Mouse (Mus musculus) kidney, postnatal 0 days (tissue): Measurements from ENCODE around the gene Ttc28. TPM values are rescaled to one million over a fixed set of nuclear protein-coding genes. Genes with fewer than 3 reads are reported as not detected.

Experiments
- ATAC-seq: fragments of 200-750 bp; cut with Nextera tagmentation; replicated peaks from 2 replicates; pipeline ENCODE4 v1.8.0; 2017; ENCODE audit warnings: low read depth, moderate number of reproducible peaks, moderate TSS enrichment, moderate library complexity; ENCODE audit not compliant: low FRiP score
- DNase-seq: peaks from one replicate; pipeline ENCODE4 v3.0.0-alpha.2; 2016; ENCODE audit warnings: low spot score
- H3K27ac ChIP-seq: fragments of 300-500 bp; sonication (generic); 2 replicates; pipeline ENCODE4 v1.5.1; 2014; ENCODE audit warnings: mild to moderate bottlenecking
- H3K27me3 ChIP-seq: fragments of 300-500 bp; sonication (generic); 2 replicates; pipeline ENCODE4 v1.6.1; 2014; ENCODE audit warnings: low read length, mixed read lengths; ENCODE audit not compliant: insufficient read depth
- H3K36me3 ChIP-seq: fragments of 300-500 bp; sonication (generic); 2 replicates; pipeline ENCODE4 v1.6.1; 2014; ENCODE audit warnings: low read length, mixed read lengths; ENCODE audit not compliant: insufficient read depth
- H3K4me1 ChIP-seq: fragments of 300-500 bp; sonication (generic); replicated peaks from 2 replicates; pipeline ENCODE4 v1.6.1; 2014; ENCODE audit warnings: antibody characterized with exemption, low read length, mixed read lengths; ENCODE audit not compliant: insufficient read depth
- H3K4me2 ChIP-seq: fragments of 300-500 bp; sonication (generic); 2 replicates; pipeline ENCODE4 v1.6.1; 2014; ENCODE audit warnings: mild to moderate bottlenecking, low read length, moderate library complexity, mixed read lengths
- H3K4me3 ChIP-seq: fragments of 300-500 bp; sonication (generic); replicated peaks from 2 replicates; pipeline ENCODE4 v1.5.1; 2014; ENCODE audit warnings: low read depth, low read length
- H3K9ac ChIP-seq: fragments of 300-500 bp; sonication (generic); 2 replicates; pipeline ENCODE4 v1.6.1; 2014; ENCODE audit warnings: low read depth, low read length
- H3K9me3 ChIP-seq: fragments of 300-500 bp; sonication (generic); replicated peaks from 2 replicates; pipeline ENCODE4 v1.6.1; 2016; ENCODE audit warnings: low read length, inconsistent platforms, mixed read lengths
- CTCF ChIP-seq: IDR thresholded peaks from 2 replicates; pipeline ENCODE4 v1.5.1; 2016; ENCODE audit warnings: antibody characterized with exemption, low read depth, mild to moderate bottlenecking, moderate library complexity
- WGBS: fragments of 180-500 bp; shearing (Covaris S2); extraction: QIAGEN DNeasy Blood & Tissue Kit; methylation state at CpG from one replicate; pipeline ENCODE4 v1.1.7; 2014; 5-methylcytosine and 5-hydroxymethylcytosine counted together
- polyA plus RNA-seq: library from polyadenylated mRNA; unstranded; fragments of >200 nt; fragmentation: Nextera tagmentation; extraction: Ambion mirVana; gene quantifications from 2 replicates; pipeline ENCODE4 v1.2.1, GENCODE M21; 2015

Gene Ttc28
- polyA plus RNA-seq, 1 experiment from 2014 or later = 8.1 TPM

GRCm38 (mm10) chr5:111113694-111114375 lies 234.2 kb downstream of the Ttc28 start:
- no peaks in the 10 kb centered on the region for H3K27me3 ChIP-seq
- no peak for DNase-seq
- H3K9ac ChIP-seq = no peak overlapping the region
- H3K27ac ChIP-seq = peak overlapping the region; percentile 6; the same call in 1 of the 2 replicates
- H3K4me3 ChIP-seq = no peak overlapping the region
- peaks cover 27% of the 10 kb centered on the region; the same call in 1 of the 2 replicates for H3K4me1 ChIP-seq
- no peak for TF ChIP-seq CTCF
- 40% methylated on average over 8 of the region's 8 CpGs for WGBS
- ATAC-seq = peak; percentile 86
- H3K36me3 ChIP-seq = no peaks in the 10 kb centered on the region
- H3K4me2 ChIP-seq = no peak overlapping the region
- no peaks in the 10 kb centered on the region for H3K9me3 ChIP-seq

- no peak for DNase-seq
- no peak overlapping the region for H3K27ac ChIP-seq
- H3K27me3 ChIP-seq = no peaks in the 10 kb centered on the region
- TF ChIP-seq CTCF = no peak
- H3K4me1 ChIP-seq = peaks cover 27% of the 10 kb centered on the region; the same call in 1 of the 2 replicates
- 53% methylated on average over 10 of the region's 10 CpGs for WGBS
- H3K4me2 ChIP-seq = no peak overlapping the region
- H3K36me3 ChIP-seq = no peaks in the 10 kb centered on the region
- H3K4me3 ChIP-seq = no peak overlapping the region
- H3K9me3 ChIP-seq = no peaks in the 10 kb centered on the region
- ATAC-seq = no peak
- H3K9ac ChIP-seq = no peak overlapping the region
Measured at GRCm38 (mm10) chr5:111114597-111114996, 235.0 kb downstream of the Ttc28 start.

- peaks cover 32% of the 10 kb centered on the region; the same call in 1 of the 2 replicates for H3K4me1 ChIP-seq
- H3K4me3 ChIP-seq = no peak overlapping the region
- H3K4me2 ChIP-seq = no peak overlapping the region
- H3K36me3 ChIP-seq = no peaks in the 10 kb centered on the region
- no peaks in the 10 kb centered on the region for H3K9me3 ChIP-seq
- 27% methylated on average over 15 of the region's 15 CpGs for WGBS
- H3K27me3 ChIP-seq = no peaks in the 10 kb centered on the region
- peak overlapping the region; percentile 48; the same call in 1 of the 2 replicates for H3K27ac ChIP-seq
- DNase-seq (peak; percentile 76), ATAC-seq (peak; percentile 72; the same call in 1 of the 2 replicates)
- H3K9ac ChIP-seq = no peak overlapping the region
- TF ChIP-seq CTCF = no peak
Measured at GRCm38 (mm10) chr5:111115519-111116350, 236.1 kb downstream of the Ttc28 start.

GRCm38 (mm10) chr5:111119805-111120204 lies 240.2 kb downstream of the Ttc28 start:
- H3K4me1 ChIP-seq = peaks cover 21% of the 10 kb centered on the region
- DNase-seq (no peak), ATAC-seq (no peak)
- no peaks in the 10 kb centered on the region for H3K36me3 ChIP-seq
- 75% methylated on average over 3 of the region's 3 CpGs for WGBS
- no peak overlapping the region for H3K4me2 ChIP-seq
- no peak overlapping the region for H3K9ac ChIP-seq
- no peak for TF ChIP-seq CTCF
- no peak overlapping the region for H3K4me3 ChIP-seq
- H3K27ac ChIP-seq = no peak overlapping the region
- no peaks in the 10 kb centered on the region for H3K9me3 ChIP-seq
- H3K27me3 ChIP-seq = no peaks in the 10 kb centered on the region

- H3K4me1 ChIP-seq = peaks cover 16% of the 10 kb centered on the region
- H3K9me3 ChIP-seq = no peaks in the 10 kb centered on the region
- H3K36me3 ChIP-seq = no peaks in the 10 kb centered on the region
- DNase-seq = no peak
- H3K27ac ChIP-seq = no peak overlapping the region
- no peak for TF ChIP-seq CTCF
- H3K27me3 ChIP-seq = no peaks in the 10 kb centered on the region
- no peak overlapping the region for H3K4me3 ChIP-seq
- no peak overlapping the region for H3K9ac ChIP-seq
- WGBS = 66% methylated on average over 7 of the region's 7 CpGs
- H3K4me2 ChIP-seq = no peak overlapping the region
- ATAC-seq = no peak
Measured at GRCm38 (mm10) chr5:111120298-111120697, 240.7 kb downstream of the Ttc28 start.

- H3K4me2 ChIP-seq = no peak overlapping the region
- H3K9ac ChIP-seq = no peak overlapping the region
- no peak overlapping the region for H3K4me3 ChIP-seq
- TF ChIP-seq CTCF = no peak
- ATAC-seq (peak; percentile 76), DNase-seq (peak; percentile 91)
- no peak overlapping the region for H3K27ac ChIP-seq
- 33% methylated on average over 10 of the region's 10 CpGs for WGBS
- H3K27me3 ChIP-seq = no peaks in the 10 kb centered on the region
- H3K36me3 ChIP-seq = no peaks in the 10 kb centered on the region
- peaks cover 12% of the 10 kb centered on the region for H3K4me1 ChIP-seq
- no peaks in the 10 kb centered on the region for H3K9me3 ChIP-seq
Measured at GRCm38 (mm10) chr5:111120705-111121420, 241.3 kb downstream of the Ttc28 start.
